Mouse (Mus musculus) lung, postnatal 4 days (tissue): Measurements from ENCODE around the gene Mrpl36.

ENCODE experiments used
- DNase-seq, 2 experiments: peaks; one replicate each; pipeline ENCODE4 v3.0.0; 2021

Mrpl36 gene

DNA sequence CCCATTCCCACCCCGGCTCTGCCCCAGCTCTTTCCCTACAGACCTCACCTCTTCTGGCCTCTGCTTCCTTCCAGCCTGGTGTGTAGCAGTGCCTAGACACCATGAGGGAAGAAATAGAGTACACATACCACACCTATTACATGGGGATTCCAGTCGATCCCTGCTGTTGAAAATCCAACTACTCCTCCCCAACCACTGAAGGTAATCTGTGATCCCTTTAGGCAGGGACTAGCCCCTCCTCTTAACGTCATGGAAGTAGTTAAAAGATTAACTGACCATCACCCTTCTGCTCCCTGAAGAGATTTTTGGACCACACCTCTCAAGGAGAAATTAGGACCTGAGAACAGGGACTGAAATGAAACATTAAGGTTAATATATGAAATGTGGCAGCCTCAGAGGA, 18.9 kb downstream of the Mrpl36 start:
- DNase-seq, result no peak

DNA sequence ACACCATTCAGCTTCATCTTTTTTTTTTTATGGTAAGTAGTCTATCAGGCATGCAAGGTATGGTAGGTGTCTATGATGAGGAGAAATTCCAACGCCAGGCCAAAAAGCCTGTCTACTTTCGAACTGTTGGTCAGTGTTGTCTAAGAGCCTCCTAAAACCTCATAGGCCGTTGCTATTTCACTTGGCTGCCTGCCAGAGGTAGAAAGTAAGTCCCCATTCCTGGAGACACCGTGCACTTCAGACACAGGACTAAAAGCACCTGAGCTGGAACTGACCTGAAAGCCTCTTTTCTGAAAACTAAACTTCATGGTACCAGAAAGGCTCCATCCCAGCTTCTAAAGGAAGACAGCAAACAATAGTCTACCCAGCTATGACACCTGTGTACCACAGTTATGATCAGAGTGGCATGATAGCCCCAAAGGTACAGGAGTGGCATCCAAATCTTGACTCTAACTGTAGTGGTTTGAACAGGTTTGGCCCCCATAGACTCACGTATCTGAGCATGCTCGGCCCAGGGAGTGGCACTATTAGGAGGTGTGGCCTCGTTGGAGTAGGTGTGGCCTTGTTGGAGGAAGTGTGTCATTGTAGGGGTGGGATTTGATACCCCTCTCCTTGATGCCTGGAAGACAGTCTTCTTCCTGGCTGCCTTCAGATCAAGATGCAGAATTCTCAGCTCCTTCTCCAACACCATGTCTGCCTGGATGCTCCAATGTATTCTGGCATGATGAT, 19.8 kb downstream of the Mrpl36 start:
- DNase-seq, result no peak

GRCm38 (mm10) chr13:73350741-73351140, 22.4 kb downstream of the Mrpl36 start:
- no peak for DNase-seq

- DNase-seq, result no peak
Observed at GRCm38 (mm10) chr13:73351910-73352309, 23.6 kb downstream of the Mrpl36 start.

- no peak for DNase-seq
Observed at GRCm38 (mm10) chr13:73352491-73352890, 24.2 kb downstream of the Mrpl36 start.

DNA sequence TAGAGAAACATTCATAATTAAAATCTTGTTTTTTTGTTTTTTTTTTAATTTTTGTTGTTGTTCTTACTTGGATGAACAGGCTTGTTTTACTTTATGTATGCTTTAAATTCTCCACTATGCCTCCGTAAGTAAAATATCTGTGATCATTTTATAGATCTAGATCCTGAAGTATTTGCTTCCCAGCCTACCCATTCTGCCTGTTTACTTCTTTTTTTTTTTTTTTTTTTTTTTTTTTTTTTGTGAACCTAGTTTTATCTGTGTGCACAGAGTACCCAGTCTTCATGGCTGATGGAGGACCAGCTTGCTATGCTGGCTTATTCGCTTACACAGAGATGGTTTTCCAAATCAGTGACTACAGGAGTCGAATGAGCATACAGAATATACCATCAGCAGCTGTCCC, 28.8 kb downstream of the Mrpl36 start:
- no peak for DNase-seq

GRCm38 (mm10) chr13:73373367-73373766, 45.1 kb downstream of the Mrpl36 start:
- DNase-seq, result no peak

DNA sequence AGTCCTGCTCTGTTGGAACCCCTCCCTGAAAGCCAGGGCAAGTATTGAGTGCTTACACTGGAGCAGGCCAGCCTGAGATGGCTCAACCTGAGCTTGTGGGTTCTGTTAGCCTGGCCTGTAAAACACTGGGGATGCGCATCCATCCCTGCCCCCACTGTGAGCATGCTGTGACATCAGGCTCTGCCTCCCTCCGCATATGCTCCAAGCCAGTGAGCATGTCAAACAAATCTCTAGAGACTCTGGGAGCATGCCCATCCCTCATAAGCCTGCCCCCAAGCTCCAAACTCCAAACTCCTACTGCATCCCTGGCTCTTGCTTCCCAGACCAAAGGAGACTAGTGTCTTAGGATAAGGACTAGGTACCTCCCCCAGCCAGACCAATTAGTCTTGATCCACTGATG, 46.3 kb downstream of the Mrpl36 start:
- DNase-seq, result no peak

- DNase-seq, result no peak
Observed at GRCm38 (mm10) chr13:73377637-73378036, 49.3 kb downstream of the Mrpl36 start.
